Mouse (Mus musculus): Measurements from ENCODE around the gene Neurl3.

GRCm38 (mm10) chr1:36230919-36231705, 43.4 kb downstream of the Neurl3 start:
- TF ChIP-seq POLR2A (IDR thresholded peaks at IDR 0.05; ENCODE audit: low read depth, low read length) (no peak), CTCF (IDR thresholded peaks at IDR 0.05; ENCODE audit: extremely low read depth, insufficient read depth, insufficient read length, insufficient replicate concordance) (no peak)
